Mouse (Mus musculus) heart, postnatal 0 days (tissue): ENCODE data around the gene Ltbp1. TPM values are rescaled to one million over a fixed set of nuclear protein-coding genes. Genes with fewer than 3 reads are reported as not detected.

Source experiments
- ATAC-seq: fragments of 200-750 bp; cut with Nextera tagmentation; 2 replicates; pipeline ENCODE4 v1.8.0; 2017; ENCODE audit warnings: low read depth, moderate number of reproducible peaks, moderate library complexity; ENCODE audit not compliant: insufficient read depth
- DNase-seq: peaks from one replicate; pipeline ENCODE4 v3.0.0-alpha.2; 2016; ENCODE audit warnings: low spot score
- H3K27ac ChIP-seq: fragments of 300-500 bp; sonication (generic); 2 replicates; pipeline ENCODE4 v1.5.1; 2014; ENCODE audit warnings: low read depth, mild to moderate bottlenecking
- H3K27me3 ChIP-seq: fragments of 300-500 bp; sonication (generic); 2 replicates; pipeline ENCODE4 v1.6.1; 2014; ENCODE audit warnings: low read length, mixed read lengths; ENCODE audit not compliant: control insufficient read depth, insufficient read depth
- H3K36me3 ChIP-seq: fragments of 300-500 bp; sonication (generic); replicated peaks from 2 replicates; pipeline ENCODE4 v1.6.1; 2014; ENCODE audit warnings: low read length, mixed read lengths; ENCODE audit not compliant: control insufficient read depth, insufficient read depth
- H3K4me1 ChIP-seq: fragments of 300-500 bp; sonication (generic); 2 replicates; pipeline ENCODE4 v1.6.1; 2014; ENCODE audit warnings: antibody characterized with exemption; ENCODE audit not compliant: control insufficient read depth, insufficient read depth
- H3K4me2 ChIP-seq: fragments of 300-500 bp; sonication (generic); 2 replicates; pipeline ENCODE4 v1.6.1; 2014; ENCODE audit warnings: low read depth, mild to moderate bottlenecking, low read length, moderate library complexity
- H3K4me3 ChIP-seq: fragments of 300-500 bp; sonication (generic); 2 replicates; pipeline ENCODE4 v1.5.1; 2014; ENCODE audit warnings: low read depth, low read length
- H3K9ac ChIP-seq: fragments of 300-500 bp; sonication (generic); replicated peaks from 2 replicates; pipeline ENCODE4 v1.6.1; 2014; ENCODE audit warnings: low read depth, low read length, mixed read lengths
- H3K9me3 ChIP-seq: fragments of 300-500 bp; sonication (generic); replicated peaks from 2 replicates; pipeline ENCODE4 v1.6.1; 2016; ENCODE audit warnings: low read length; ENCODE audit not compliant: control insufficient read depth
- CTCF ChIP-seq: IDR thresholded peaks from 2 replicates; pipeline ENCODE4 v1.5.1; 2016; ENCODE audit warnings: antibody characterized with exemption, control low read depth, low read depth
- EP300 ChIP-seq: IDR thresholded peaks from 2 replicates; pipeline ENCODE4 v1.6.1; 2016; ENCODE audit warnings: antibody characterized with exemption, low read depth
- WGBS: fragments of 180-500 bp; shearing (Covaris S2); extraction: QIAGEN DNeasy Blood & Tissue Kit; methylation state at CpG from one replicate; pipeline ENCODE4 v1.1.7; 2014; 5-methylcytosine and 5-hydroxymethylcytosine counted together
- polyA plus RNA-seq: library from polyadenylated mRNA; unstranded; fragments of >200 nt; fragmentation: Nextera tagmentation; extraction: Ambion mirVana; gene quantifications from 2 replicates; pipeline ENCODE4 v1.2.1, GENCODE M21; 2015
- total RNA-seq: library from RNA; depleted of rRNA; stranded (reverse); fragments of >200 nt; gene quantifications from 2 replicates; pipeline ENCODE4 v1.2.3, GENCODE M21; 2014; ENCODE audit warnings: low replicate concordance

Ltbp1 gene
- total and polyA plus RNA-seq, 2 experiments from 2014 or later, result 11.8 to 43.0 TPM

DNA sequence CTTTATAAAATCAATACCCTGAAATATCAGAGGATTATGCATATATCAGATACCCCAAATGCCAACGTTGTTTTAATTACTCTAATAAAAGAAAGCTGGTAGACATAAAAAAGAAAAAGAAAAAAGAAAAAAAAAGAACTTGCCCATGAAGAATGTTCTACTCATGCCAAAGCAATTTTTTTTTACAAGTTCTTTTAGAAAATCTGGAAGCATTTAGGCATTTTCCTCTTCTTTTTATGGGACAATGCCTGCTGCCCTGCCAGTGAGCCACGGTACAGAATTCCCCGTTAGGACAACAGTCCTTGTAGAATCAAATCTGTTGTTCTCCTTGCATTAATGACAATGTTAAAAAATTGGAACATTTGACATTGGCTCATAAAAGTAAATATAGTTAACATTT, 234.2 kb downstream of the Ltbp1 start:
- Histone ChIP-seq H3K27ac (no peak overlapping the region), H3K4me3 (no peak overlapping the region), H3K9ac (no peak overlapping the region), H3K4me1 (peaks cover 8% of the 10 kb centered on the region; the same call in 1 of the 2 replicates), H3K9me3 (no peaks in the 10 kb centered on the region), H3K4me2 (no peak overlapping the region), H3K36me3 (no peaks in the 10 kb centered on the region), H3K27me3 (no peaks in the 10 kb centered on the region)
- no peak for DNase-seq
- 86% methylated on average over 3 of the region's 3 CpGs for WGBS
- TF ChIP-seq CTCF, result no peak
- TF ChIP-seq EP300, result no peak
- ATAC-seq, result no peak

GRCm38 (mm10) chr17:75242086-75242485, 236.7 kb downstream of the Ltbp1 start:
- no peak overlapping the region for H3K4me2 ChIP-seq
- H3K36me3 ChIP-seq, result no peaks in the 10 kb centered on the region
- ATAC-seq (no peak), DNase-seq (no peak)
- no peak overlapping the region for H3K27ac ChIP-seq
- H3K9me3 ChIP-seq, result no peaks in the 10 kb centered on the region
- H3K4me3 ChIP-seq, result no peak overlapping the region
- no peaks in the 10 kb centered on the region for H3K27me3 ChIP-seq
- H3K9ac ChIP-seq, result no peak overlapping the region
- 88% methylated on average over 1 of the region's 1 CpGs for WGBS
- TF ChIP-seq EP300, result no peak
- no peak for TF ChIP-seq CTCF
- no peaks in the 10 kb centered on the region for H3K4me1 ChIP-seq

- H3K36me3 ChIP-seq, result no peaks in the 10 kb centered on the region
- ATAC-seq, result no peak
- H3K9ac ChIP-seq, result no peak overlapping the region
- TF ChIP-seq EP300, result no peak
- peaks cover 9% of the 10 kb centered on the region; the same call in 1 of the 2 replicates for H3K4me1 ChIP-seq
- no peak for DNase-seq
- H3K27me3 ChIP-seq, result no peaks in the 10 kb centered on the region
- H3K27ac ChIP-seq, result no peak overlapping the region
- H3K4me2 ChIP-seq, result no peak overlapping the region
- WGBS, result 68% methylated on average over 1 of the region's 1 CpGs
- H3K9me3 ChIP-seq, result no peaks in the 10 kb centered on the region
- no peak overlapping the region for H3K4me3 ChIP-seq
Observed at GRCm38 (mm10) chr17:75243221-75243620, 237.9 kb downstream of the Ltbp1 start.

DNA sequence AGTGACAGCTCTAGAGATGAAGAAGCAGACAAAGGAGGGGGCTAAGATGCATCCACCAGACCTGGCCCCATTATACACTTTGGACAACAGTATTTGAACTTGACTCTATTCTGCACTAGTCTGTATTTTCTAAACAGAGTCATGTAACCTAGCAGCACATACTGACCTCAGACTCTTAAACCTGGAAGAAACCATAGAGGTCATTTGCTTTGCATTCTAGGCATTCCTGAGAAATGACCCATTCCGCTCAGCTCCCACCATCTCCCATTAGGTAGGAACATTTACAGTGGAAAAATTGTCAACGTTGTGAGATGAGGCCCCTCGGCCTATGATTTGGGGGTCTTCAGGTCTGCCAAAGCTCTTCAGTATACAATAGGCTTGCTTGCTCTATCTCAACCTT, 238.8 kb downstream of the Ltbp1 start:
- no peak for ATAC-seq
- H3K4me1 ChIP-seq, result peaks cover 14% of the 10 kb centered on the region
- no peaks in the 10 kb centered on the region for H3K27me3 ChIP-seq
- H3K27ac ChIP-seq, result no peak overlapping the region
- DNase-seq, result no peak
- WGBS, result 73% methylated on average over 3 of the region's 3 CpGs
- no peak overlapping the region for H3K4me3 ChIP-seq
- no peak overlapping the region for H3K4me2 ChIP-seq
- H3K36me3 ChIP-seq, result no peaks in the 10 kb centered on the region
- TF ChIP-seq CTCF, result no peak
- TF ChIP-seq EP300, result no peak
- H3K9ac ChIP-seq, result no peak overlapping the region
- no peaks in the 10 kb centered on the region for H3K9me3 ChIP-seq

- no peak for ATAC-seq
- no peaks in the 10 kb centered on the region for H3K36me3 ChIP-seq
- no peak for DNase-seq
- no peaks in the 10 kb centered on the region for H3K27me3 ChIP-seq
- no peak overlapping the region for H3K4me2 ChIP-seq
- no peak overlapping the region for H3K9ac ChIP-seq
- no peak overlapping the region for H3K27ac ChIP-seq
- TF ChIP-seq CTCF (no peak), EP300 (no peak)
- no peak overlapping the region for H3K4me3 ChIP-seq
- WGBS, result 81% methylated on average over 7 of the region's 7 CpGs
- no peaks in the 10 kb centered on the region for H3K9me3 ChIP-seq
- H3K4me1 ChIP-seq, result peaks cover 14% of the 10 kb centered on the region
Observed at GRCm38 (mm10) chr17:75245085-75245484, 239.7 kb downstream of the Ltbp1 start.

GRCm38 (mm10) chr17:75248632-75249031, 243.3 kb downstream of the Ltbp1 start:
- Histone ChIP-seq H3K9me3 (no peaks in the 10 kb centered on the region), H3K27ac (no peak overlapping the region), H3K4me3 (no peak overlapping the region), H3K4me2 (no peak overlapping the region), H3K4me1 (peaks cover 14% of the 10 kb centered on the region), H3K27me3 (no peaks in the 10 kb centered on the region), H3K36me3 (no peaks in the 10 kb centered on the region), H3K9ac (no peak overlapping the region)
- TF ChIP-seq CTCF, result no peak
- no peak for TF ChIP-seq EP300
- no peak for DNase-seq
- no peak for ATAC-seq
- 42% methylated on average over 10 of the region's 10 CpGs for WGBS
